Mouse (Mus musculus) cerebellum, postnatal 36 days (tissue): ENCODE results near the gene Ptprm.
A peak's percentile ranks its signal among the peaks of the same experiment; 100 is the strongest.

Experiments
- DNase-seq, 2 experiments: peaks; one replicate each; pipeline ENCODE4 v3.0.0; 2021 to 2022; ENCODE audit warnings: mixed read lengths in 2 of 2

Gene Ptprm

DNA sequence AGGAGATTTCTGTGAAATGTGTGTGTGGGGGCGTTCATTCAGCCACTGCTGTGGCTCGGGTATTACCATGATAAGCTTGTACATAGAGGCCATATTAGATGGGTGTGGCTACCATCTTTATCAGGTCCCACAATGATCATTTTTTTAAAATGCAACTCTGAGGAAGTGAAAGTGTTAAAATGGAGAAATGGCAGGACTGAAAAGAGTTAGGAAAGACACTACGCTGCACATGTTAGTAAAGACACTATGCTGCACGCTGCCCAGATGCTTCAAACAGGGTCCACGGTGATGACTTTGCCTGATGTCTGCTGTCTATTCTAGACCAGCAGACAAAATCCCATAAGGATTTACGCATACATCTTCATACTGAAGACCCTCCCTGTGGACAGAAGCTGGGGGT lies 298.6 kb downstream of the Ptprm start:
- no peak for DNase-seq

DNA sequence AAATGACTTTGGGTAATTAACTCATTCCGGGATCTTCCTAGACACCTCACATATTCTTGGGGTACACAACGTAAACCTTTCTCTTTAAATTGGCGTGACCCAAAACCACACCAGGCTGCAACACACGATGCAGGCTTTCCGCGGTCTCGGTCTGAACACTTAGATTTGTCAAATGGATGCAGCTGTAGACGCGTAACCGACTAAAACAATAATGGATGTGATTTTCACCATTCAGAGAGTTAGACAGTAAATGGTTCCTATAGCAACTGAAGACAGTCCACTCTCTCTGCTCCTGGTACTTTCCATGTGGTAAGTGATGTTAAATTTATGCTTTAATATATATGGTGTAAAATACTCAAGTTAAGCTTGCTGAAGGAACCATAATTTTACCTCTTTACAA lies 300.1 kb downstream of the Ptprm start:
- DNase-seq, result no peak

- DNase-seq, result no peak
Observed at GRCm38 (mm10) chr17:67052624-67053314, 301.5 kb downstream of the Ptprm start.

- DNase-seq, result no peak
Observed at GRCm38 (mm10) chr17:67047697-67048096, 306.6 kb downstream of the Ptprm start.

DNA sequence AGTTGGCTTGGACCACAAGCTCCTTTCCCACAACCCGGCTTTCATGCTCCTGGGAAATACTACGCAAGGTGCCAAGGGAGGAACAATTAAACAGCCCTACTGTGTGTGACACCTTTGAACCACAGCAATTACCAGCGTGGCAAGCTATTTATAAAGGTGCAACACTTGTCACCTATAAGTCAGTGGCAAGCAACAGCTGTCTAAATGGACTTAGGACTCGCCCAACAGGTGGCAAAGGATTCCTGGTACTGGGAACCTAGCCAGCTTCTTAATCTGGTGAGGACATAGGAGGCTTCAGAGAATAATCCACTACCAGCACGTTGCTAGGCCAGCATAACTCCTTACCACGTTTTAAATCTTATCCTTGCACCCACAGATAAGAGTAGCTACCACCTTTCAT lies 315.7 kb downstream of the Ptprm start:
- no peak for DNase-seq

DNA sequence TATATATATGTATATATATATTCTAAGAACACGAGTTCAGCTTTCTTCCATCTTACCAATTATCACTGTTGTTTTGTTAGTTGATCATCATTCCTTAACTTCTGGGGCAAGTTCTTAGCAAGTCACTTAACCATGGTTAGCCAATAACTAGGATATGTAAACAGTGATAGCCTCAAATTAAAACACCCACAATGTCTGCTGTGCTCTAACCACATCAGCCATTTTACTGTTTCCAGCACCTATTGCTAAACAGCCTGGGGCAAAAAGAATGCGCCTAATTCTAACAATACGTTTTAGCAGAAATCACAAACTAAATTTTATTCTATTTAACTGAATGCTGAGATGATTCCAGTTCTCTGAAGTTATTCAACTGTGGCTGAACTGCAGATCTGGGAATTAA lies 320.7 kb downstream of the Ptprm start:
- no peak for DNase-seq

DNA sequence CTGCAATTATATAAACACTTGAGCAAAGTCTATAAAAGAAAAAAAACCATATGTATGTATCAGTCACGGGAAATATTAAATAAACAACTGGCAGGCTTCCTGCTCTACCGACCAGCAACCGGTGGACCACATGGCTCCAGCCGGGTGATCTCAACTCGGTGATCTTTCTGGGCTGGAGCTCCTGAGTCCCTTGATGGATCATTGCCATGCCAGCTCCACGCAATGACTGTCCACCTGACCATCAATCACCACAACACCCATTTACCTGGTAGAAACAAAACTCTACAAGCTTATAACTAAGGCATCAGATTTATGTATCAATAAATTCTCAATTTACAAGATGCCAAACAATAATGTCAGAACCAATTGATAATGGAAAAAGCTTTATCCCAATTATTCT lies 322.2 kb downstream of the Ptprm start:
- DNase-seq, result no peak

GRCm38 (mm10) chr17:67031341-67031740 lies 322.9 kb downstream of the Ptprm start:
- DNase-seq, result no peak

DNA sequence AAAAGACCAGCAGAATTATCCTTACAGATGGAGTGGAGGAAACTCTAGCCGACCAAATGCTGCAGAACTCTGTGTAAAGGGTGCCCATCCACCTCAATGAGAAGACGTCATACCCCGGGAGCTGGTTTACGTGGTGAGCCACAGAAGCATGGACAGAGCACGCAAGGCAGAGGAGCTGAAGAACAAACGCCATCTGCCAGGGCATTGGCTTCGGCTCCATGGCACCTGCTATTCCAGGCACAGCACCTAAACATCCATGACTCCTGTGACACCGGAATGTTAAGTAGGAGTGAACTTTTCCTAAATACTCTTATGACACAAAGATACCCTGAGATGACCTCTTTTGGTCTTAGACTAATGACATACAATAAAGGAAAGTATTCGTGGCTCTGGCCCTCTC lies 327.0 kb downstream of the Ptprm start:
- no peak for DNase-seq

GRCm38 (mm10) chr17:67016501-67016900 lies 337.8 kb downstream of the Ptprm start:
- no peak for DNase-seq

GRCm38 (mm10) chr17:67013217-67013616 lies 341.0 kb downstream of the Ptprm start:
- no peak for DNase-seq

DNA sequence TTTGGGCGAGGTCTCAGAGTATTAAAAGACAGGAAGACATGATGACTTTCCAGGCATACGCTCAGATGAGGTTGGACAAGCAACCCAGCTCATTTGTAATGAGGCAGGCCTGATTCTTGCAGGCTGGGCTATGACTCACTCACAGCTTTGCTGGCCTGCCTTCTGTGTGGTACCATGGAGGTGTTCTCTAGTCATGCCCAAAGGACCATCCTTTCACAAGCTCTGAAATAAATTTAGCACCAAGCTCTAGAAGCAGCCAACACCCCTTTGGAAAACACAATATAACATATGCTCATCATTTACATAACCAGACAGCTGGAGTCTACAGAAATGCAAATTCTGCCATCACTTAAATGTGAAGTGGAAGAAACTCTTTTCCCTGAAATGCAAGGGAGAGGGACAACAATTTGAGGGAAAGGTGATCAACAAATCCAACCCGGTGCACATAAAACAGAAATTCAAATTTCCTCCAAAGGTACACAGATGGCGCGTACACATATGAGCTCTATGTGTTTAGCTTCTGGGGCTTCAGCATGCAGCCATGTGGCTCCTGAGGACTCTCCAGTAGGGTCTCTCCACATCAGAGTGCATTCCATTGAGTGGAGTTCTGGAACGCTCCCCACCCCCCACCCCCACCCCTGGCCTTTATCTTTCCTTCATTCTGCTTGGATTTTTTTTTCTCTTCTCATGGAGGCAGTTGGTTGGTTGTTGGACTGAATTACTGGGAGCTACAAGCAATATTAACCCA lies 342.2 kb downstream of the Ptprm start:
- no peak for DNase-seq

GRCm38 (mm10) chr17:67010136-67010535 lies 344.1 kb downstream of the Ptprm start:
- no peak for DNase-seq

GRCm38 (mm10) chr17:67008137-67008536 lies 346.1 kb downstream of the Ptprm start:
- no peak for DNase-seq

GRCm38 (mm10) chr17:67006740-67007385 lies 347.4 kb downstream of the Ptprm start:
- DNase-seq, result peak; percentile 20 to 24

DNA sequence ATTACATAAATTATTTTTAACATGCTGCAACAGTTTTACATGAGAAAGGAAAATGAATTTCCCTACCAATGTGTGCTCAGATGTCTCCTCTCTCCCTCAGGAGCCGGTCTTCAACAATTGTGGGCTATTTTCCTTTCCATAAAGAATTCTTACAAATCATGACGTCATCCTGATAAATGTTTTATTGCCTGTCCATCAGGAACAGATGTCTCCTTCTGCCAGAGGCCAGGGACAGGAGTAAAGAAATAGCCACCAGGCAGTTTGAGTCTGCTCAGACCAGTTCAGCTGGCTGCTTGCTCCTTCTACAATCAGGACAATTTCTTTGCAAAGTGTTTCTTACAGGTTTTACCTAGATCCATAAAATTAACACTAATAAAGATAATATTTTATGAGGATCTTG lies 357.4 kb downstream of the Ptprm start:
- no peak for DNase-seq

GRCm38 (mm10) chr17:66996016-66996415 lies 358.2 kb downstream of the Ptprm start:
- DNase-seq, result no peak

- DNase-seq, result no peak
Observed at GRCm38 (mm10) chr17:66991815-66992214, 362.4 kb downstream of the Ptprm start.

GRCm38 (mm10) chr17:66990761-66991160 lies 363.5 kb downstream of the Ptprm start:
- DNase-seq, result no peak

GRCm38 (mm10) chr17:66988014-66988413 lies 366.2 kb downstream of the Ptprm start:
- DNase-seq, result no peak

- no peak for DNase-seq
Observed at GRCm38 (mm10) chr17:66981649-66982048, 372.6 kb downstream of the Ptprm start.

- DNase-seq, result no peak
Observed at GRCm38 (mm10) chr17:66979971-66980370, 374.3 kb downstream of the Ptprm start.

- DNase-seq, result no peak
Observed at GRCm38 (mm10) chr17:66976490-66976889, 377.8 kb downstream of the Ptprm start.

GRCm38 (mm10) chr17:66972976-66973375 lies 381.3 kb downstream of the Ptprm start:
- DNase-seq, result no peak
